Mouse (Mus musculus) heart, postnatal 0 days (tissue): ENCODE measurements around the gene Vrk1.

Source experiments
- CTCF ChIP-seq: IDR thresholded peaks from 2 replicates; pipeline ENCODE4 v1.5.1; 2016; ENCODE audit warnings: antibody characterized with exemption, control low read depth, low read depth
- EP300 ChIP-seq: IDR thresholded peaks from 2 replicates; pipeline ENCODE4 v1.6.1; 2016; ENCODE audit warnings: antibody characterized with exemption, low read depth

DNA sequence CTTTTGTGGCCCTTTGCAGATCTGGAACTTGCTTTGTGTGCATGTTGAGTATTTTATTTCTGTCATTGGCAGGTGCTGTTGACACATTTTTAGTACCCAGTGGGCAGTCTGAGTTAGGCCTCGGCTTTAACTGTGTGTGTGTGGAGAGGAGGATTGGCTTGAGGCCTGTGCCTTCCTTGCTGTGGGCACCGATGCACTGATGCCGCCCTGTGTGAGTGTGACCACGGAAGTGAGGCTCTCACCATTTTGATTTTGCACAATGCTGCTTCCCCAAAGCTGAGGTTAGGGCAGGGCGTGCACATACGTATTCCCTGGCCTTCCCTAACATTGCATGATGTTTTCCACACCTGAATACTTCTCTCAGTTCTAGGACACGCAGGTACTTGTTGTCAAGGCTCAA lies 30.2 kb downstream of the Vrk1 start:
- TF ChIP-seq CTCF (no peak), EP300 (no peak)
